In the genomic region with DNA sequence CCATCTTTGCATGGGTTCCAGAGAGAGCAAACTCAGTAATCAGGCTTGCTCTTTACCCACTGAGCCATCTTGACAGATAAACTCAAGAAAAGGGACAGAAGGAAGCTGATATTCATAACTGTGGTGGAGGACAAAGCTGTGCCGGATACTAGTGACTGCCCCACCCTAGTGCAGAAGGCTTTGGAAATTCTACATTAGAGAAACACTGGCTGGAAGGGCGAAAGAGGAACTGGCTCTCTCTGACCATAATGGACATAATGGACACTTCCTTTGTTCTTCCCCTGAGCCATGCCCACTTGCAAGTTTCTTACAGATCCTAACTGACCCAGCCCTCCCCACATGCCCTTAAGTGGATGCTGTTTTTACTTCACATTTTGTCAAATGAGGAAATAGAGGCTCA, we compare ENCODE assay signal across 14 mouse cellular contexts. TPM values are rescaled to one million over a fixed set of nuclear protein-coding genes. Genes with fewer than 3 reads are reported as not detected.
DNase-seq lines count a peak whose midpoint lies in the region; ATAC-seq lines count a peak whose summit lies in the region.
"Had no signal": no experiment of that assay in that cellular context is flagged by ENCODE, and none has a peak within 500 bp of the region (broad histone marks: within the 10 kb centered on the region; RNA-seq: fewer than 3 reads in every experiment).

No protein-coding gene starts in this region.

- WGBS in liver, embryonic 11.5 days: 57% methylated on average over 2 of the region's 2 CpGs
- 19% methylated on average over 2 of the region's 2 CpGs for WGBS in macrophage (ENCODE audit: missing documents)

- H3K4me1 ChIP-seq in liver, embryonic 11.5 days (replicated peaks; ENCODE audit: control insufficient read depth, insufficient read depth, low read length): peaks cover 26% of the 10 kb centered on the region

- intact Hi-C loops in heart, postnatal 25 days (cut with DNase I): no loop called here

- no peak for ATAC-seq in liver, embryonic 11.5 days (replicated peaks; ENCODE audit: low FRiP score)

- no peaks in the 10 kb centered on the region for H3K79me2 ChIP-seq in macrophage (ENCODE audit: inconsistent target)

- H3K9ac ChIP-seq in liver, embryonic 11.5 days (ENCODE audit: low read depth, low read length): no peak overlapping the region
- H3K9ac ChIP-seq: heart, embryonic 13.5 days; hindbrain, embryonic 14.5 days had no signal

- no peaks in the 10 kb centered on the region for H3K9me3 ChIP-seq in liver, embryonic 11.5 days (ENCODE audit: control insufficient read depth, low read length)
- H3K9me3 ChIP-seq: heart, embryonic 13.5 days had no signal

- no peaks in the 10 kb centered on the region; the same call in 1 of the 2 replicates for H3K27me3 ChIP-seq in liver, embryonic 11.5 days (replicated peaks; ENCODE audit: control insufficient read depth, insufficient read depth, low read length)

- peak; percentile 28 to 71 for DNase-seq in heart, adult 18-20 months
- no peak for DNase-seq in heart, postnatal 25 days (ENCODE audit: low spot score)
- peak; percentile 36 for DNase-seq in 416B (ENCODE audit: low read depth)
- DNase-seq in liver, embryonic 11.5 days (ENCODE audit: low spot score): no peak
- DNase-seq in adrenal gland, postnatal 4 days (ENCODE audit: low spot score in 2 of 2): no peak
- DNase-seq in kidney, postnatal 14 days: no peak
- DNase-seq in retina, embryonic 14.5 days (ENCODE audit: low spot score): no peak
- DNase-seq: cerebellum, adult 8-10 months; kidney, adult 18-20 months; layer of hippocampus, adult 9-11 months; right cerebral cortex, postnatal 4 days had no signal

- no peak overlapping the region for H3K4me3 ChIP-seq in liver, embryonic 11.5 days (ENCODE audit: low read depth, low read length)
- H3K4me3 ChIP-seq in macrophage (ENCODE audit: inconsistent target): no peak overlapping the region
- H3K4me3 ChIP-seq: heart, embryonic 13.5 days had no signal

- peak overlapping the region; percentile 46; the same call in 1 of the 2 replicates for H3K27ac ChIP-seq in liver, embryonic 11.5 days (ENCODE audit: low read depth, low read length)
- H3K27ac ChIP-seq in macrophage: peak overlapping the region; percentile 90
- H3K27ac ChIP-seq: heart, embryonic 13.5 days; hindbrain, embryonic 14.5 days had no signal

- H3K4me2 ChIP-seq in liver, embryonic 11.5 days: no peak overlapping the region
- H3K4me2 ChIP-seq: heart, embryonic 13.5 days; hindbrain, embryonic 14.5 days had no signal

- no peaks in the 10 kb centered on the region for H3K36me3 ChIP-seq in liver, embryonic 11.5 days (ENCODE audit: control insufficient read depth, insufficient read depth, low read length)
- no peaks in the 10 kb centered on the region for H3K36me3 ChIP-seq in macrophage (ENCODE audit: inconsistent target)
- H3K36me3 ChIP-seq: heart, embryonic 13.5 days had no signal

RNA-seq across cellular contexts. Expression of a gene that starts 7.4 kb away (rescaled TPM):
- total RNA-seq in heart, adult 18-20 months (2021): 10 to 100 TPM; 10.3 to 17.5 TPM
- 10 to 100 TPM in 1 of 2 experiments, 1 to 10 TPM in 1; 7.9 to 10.4 TPM for total RNA-seq in heart, postnatal 25 days (2021)
- polyA plus RNA-seq in liver, embryonic 11.5 days (2014; fragmentation: Nextera tagmentation; extraction: Ambion mirVana): 80.3 and 95.8 TPM in 2 replicates
- 100 to 1,000 TPM in 1 of 26 experiments, 10 to 100 TPM in 23, 1 to 10 TPM in 2; 7.0 to 111 (median 46.5) TPM for total RNA-seq in macrophage (2018; cell fraction: chromatin; rRNA removed)
- 100 to 1,000 TPM; 239 to 513 (median 404) TPM for total RNA-seq in macrophage (2018; cell fraction: cytosol; rRNA removed)
- total RNA-seq in macrophage (2018; cell fraction: nucleus; rRNA removed): 100 to 1,000 TPM in 19 of 26 experiments, 10 to 100 TPM in 7; 26.8 to 387 (median 119) TPM
- 364 to 915 TPM (median 701 TPM) in 3 replicates for polyA plus RNA-seq in macrophage (2018)
- 10 to 100 TPM; 37.8 to 41.5 TPM for total RNA-seq in adrenal gland, postnatal 4 days (2021)

RNA-seq across cellular contexts. Expression of a gene that starts 23.4 kb away (rescaled TPM):
- 1 to 10 TPM; 3.3 to 5.1 TPM for total RNA-seq in heart, adult 18-20 months (2021)
- 1 to 10 TPM; 4.3 to 4.4 TPM for total RNA-seq in heart, postnatal 25 days (2021)
- 278 and 324 TPM in 2 replicates for polyA plus RNA-seq in liver, embryonic 11.5 days (2014; fragmentation: Nextera tagmentation; extraction: Ambion mirVana)
- total RNA-seq in macrophage (2018; cell fraction: chromatin; rRNA removed): 10 to 100 TPM in 14 of 26 experiments, 1 to 10 TPM in 12; 1.2 to 28.6 (median 10.2) TPM
- 10 to 100 TPM in 13 of 26 experiments, 1 to 10 TPM in 13; 5.5 to 19.6 (median 10.1) TPM for total RNA-seq in macrophage (2018; cell fraction: cytosol; rRNA removed)
- total RNA-seq in macrophage (2018; cell fraction: nucleus; rRNA removed): 10 to 100 TPM in 10 of 26 experiments, 1 to 10 TPM in 16; 2.0 to 96.2 (median 8.9) TPM
- 3.7 to 96.0 TPM (median 25.7 TPM) in 3 replicates for polyA plus RNA-seq in macrophage (2018)
- total RNA-seq in adrenal gland, postnatal 4 days (2021): 10 to 100 TPM; 49.7 to 62.0 TPM

RNA-seq across cellular contexts. Expression of a gene that starts 52.5 kb away (rescaled TPM):
- 10 to 100 TPM; 57.9 to 63.7 TPM for total RNA-seq in heart, adult 18-20 months (2021)
- 10 to 100 TPM; 56.2 to 63.1 TPM for total RNA-seq in heart, postnatal 25 days (2021)
- 22.2 and 24.6 TPM in 2 replicates for polyA plus RNA-seq in liver, embryonic 11.5 days (2014; fragmentation: Nextera tagmentation; extraction: Ambion mirVana)
- 10 to 100 TPM; 16.2 to 96.7 (median 44.4) TPM for total RNA-seq in macrophage (2018; cell fraction: chromatin; rRNA removed)
- total RNA-seq in macrophage (2018; cell fraction: cytosol; rRNA removed): 10 to 100 TPM; 46.0 to 91.8 (median 68.1) TPM
- total RNA-seq in macrophage (2018; cell fraction: nucleus; rRNA removed): 100 to 1,000 TPM in 1 of 26 experiments, 10 to 100 TPM in 25; 33.0 to 102 (median 52.5) TPM
- polyA plus RNA-seq in macrophage (2018): 56.0 to 178 TPM (median 76.1 TPM) in 3 replicates
- 10 to 100 TPM; 26.1 to 31.0 TPM for total RNA-seq in adrenal gland, postnatal 4 days (2021)

Comparison
In these comparisons a context has a peak if more than half of its experiments do, and no peak if none do; other contexts are left out.
1. DNase-seq: peak in heart, adult 18-20 months (2 of 2) and 416B (single experiment); none in heart, postnatal 25 days (single experiment), liver, embryonic 11.5 days (single experiment), adrenal gland, postnatal 4 days (0 of 2), kidney, postnatal 14 days (single experiment) and retina, embryonic 14.5 days (single experiment).
2. RNA of a gene that starts 23.4 kb away (total RNA-seq): 49.7 to 62.0 TPM in adrenal gland, postnatal 4 days; 3.3 to 5.1 TPM in heart, adult 18-20 months and 4.3 to 4.4 TPM in heart, postnatal 25 days; every median in the first group is over 4 times any median in the second.